Mouse (Mus musculus) testis, adult 2 months (tissue): ENCODE measurements around the gene F9.

Experiments
- CTCF ChIP-seq: fragments of 200-500 bp; IDR thresholded peaks from 2 replicates; pipeline ENCODE4 v1.5.1; 2012; ENCODE audit warnings: low read depth, mild to moderate bottlenecking, inconsistent platforms, low read length, moderate library complexity; ENCODE audit not compliant: control insufficient read depth, insufficient read depth, insufficient replicate concordance
- POLR2A ChIP-seq: fragments of 200-500 bp; IDR thresholded peaks from 2 replicates; pipeline ENCODE4 v1.6.1; 2012; ENCODE audit warnings: low read depth, mild to moderate bottlenecking, inconsistent platforms, low read length, moderate library complexity; ENCODE audit not compliant: control insufficient read depth

DNA sequence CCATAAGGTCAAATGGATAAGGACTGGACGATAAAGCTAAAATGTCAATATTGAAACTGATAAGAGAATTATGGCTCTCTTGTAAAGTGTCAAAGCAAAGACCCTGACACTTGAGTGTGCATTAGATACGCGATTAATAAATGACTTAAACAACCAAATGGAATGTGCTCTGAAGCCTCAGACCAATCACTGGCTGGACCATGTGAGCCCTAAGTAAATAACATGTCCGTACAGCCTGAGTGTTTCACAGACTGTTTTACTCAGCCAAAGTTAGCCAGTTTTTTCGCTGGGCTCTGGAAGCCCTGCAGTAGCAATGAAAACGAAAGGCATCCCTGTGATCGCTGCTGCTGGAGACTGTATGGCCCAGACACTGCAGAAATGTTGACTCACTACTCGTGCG, 55.9 kb downstream of the F9 start:
- no peak for TF ChIP-seq CTCF
- no peak for TF ChIP-seq POLR2A
